Mouse (Mus musculus) liver, embryonic 14.5 days (tissue): ENCODE results near the gene Gm49373.

ENCODE experiments used
- CTCF ChIP-seq: IDR thresholded peaks from 2 replicates; pipeline ENCODE4 v1.5.1; 2016; ENCODE audit warnings: antibody characterized with exemption, low read depth, control low read depth
- EP300 ChIP-seq: IDR thresholded peaks from 2 replicates; pipeline ENCODE4 v1.6.1; 2016; ENCODE audit warnings: antibody characterized with exemption, low read depth

GRCm38 (mm10) chr9:21037481-21037891, 35.4 kb downstream of the Gm49373 start:
- no peak for TF ChIP-seq CTCF
- TF ChIP-seq EP300: no peak
